ENCODE assay signal across 28 mouse cellular contexts in the genomic region with DNA sequence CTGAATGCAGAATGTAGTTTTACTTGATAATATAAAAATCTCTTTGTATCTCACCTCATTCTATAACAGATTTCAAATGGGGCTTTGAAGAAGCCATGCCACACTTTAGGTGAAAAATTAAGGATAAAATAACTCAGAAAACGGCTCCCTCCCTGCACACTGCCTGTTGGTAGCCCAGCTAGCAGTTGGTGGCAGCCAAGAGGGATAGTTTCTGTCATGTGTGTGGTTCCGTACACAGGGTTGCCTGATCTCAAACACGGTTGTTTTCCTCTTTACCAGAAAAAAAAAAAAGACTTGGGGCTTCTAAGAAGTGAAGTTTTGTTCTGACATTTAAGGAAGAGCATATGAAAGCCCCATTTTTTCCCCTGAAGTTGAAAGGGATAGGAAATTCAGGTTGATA.
DNase-seq lines count a peak whose midpoint lies in the region; ATAC-seq and TF ChIP-seq lines count a peak whose summit lies in the region.
"Had no signal": no experiment of that assay in that cellular context is flagged by ENCODE, and none has a peak within 500 bp of the region (broad histone marks: within the 10 kb centered on the region; RNA-seq: fewer than 3 reads in every experiment).

No protein-coding gene starts in this region.

- no peak overlapping the region for H3K4me3 ChIP-seq in forebrain, embryonic 13.5 days
- no peak overlapping the region for H3K4me3 ChIP-seq in forebrain, postnatal 0 days (ENCODE audit: low read depth, low read length)
- H3K4me3 ChIP-seq in hindbrain, embryonic 16.5 days (ENCODE audit: low read length) = no peak overlapping the region
- no peak overlapping the region for H3K4me3 ChIP-seq in hindbrain, embryonic 11.5 days (ENCODE audit: low read depth, low read length)
- H3K4me3 ChIP-seq in liver, embryonic 12.5 days = no peak overlapping the region
- H3K4me3 ChIP-seq: embryonic facial prominence, embryonic 12.5 days; heart, adult 2 months; heart, embryonic 12.5 days; limb, embryonic 10.5 days; limb, embryonic 15.5 days; myocyte; neural tube, embryonic 12.5 days had no signal

- TF ChIP-seq CTCF in forebrain, postnatal 0 days (IDR thresholded peaks at IDR 0.05; ENCODE audit: low read depth) = no peak; the same call in 1 of the 2 replicates

- H3K9me3 ChIP-seq in forebrain, embryonic 13.5 days (replicated peaks) = no peaks in the 10 kb centered on the region
- H3K9me3 ChIP-seq in forebrain, postnatal 0 days (ENCODE audit: low read length) = no peaks in the 10 kb centered on the region
- H3K9me3 ChIP-seq in hindbrain, embryonic 16.5 days (ENCODE audit: control insufficient read depth, low read length) = no peaks in the 10 kb centered on the region
- H3K9me3 ChIP-seq in hindbrain, embryonic 11.5 days (ENCODE audit: control insufficient read depth, low read length) = no peaks in the 10 kb centered on the region
- no peaks in the 10 kb centered on the region for H3K9me3 ChIP-seq in liver, embryonic 12.5 days (replicated peaks)
- H3K9me3 ChIP-seq: embryonic facial prominence, embryonic 12.5 days; heart, embryonic 12.5 days; limb, embryonic 10.5 days; limb, embryonic 15.5 days; neural tube, embryonic 12.5 days had no signal

- H3K27me3 ChIP-seq in forebrain, embryonic 13.5 days = no peaks in the 10 kb centered on the region
- H3K27me3 ChIP-seq in forebrain, postnatal 0 days (ENCODE audit: insufficient read depth, low read length) = no peaks in the 10 kb centered on the region; the same call in 1 of the 2 replicates
- H3K27me3 ChIP-seq in hindbrain, embryonic 16.5 days (replicated peaks; ENCODE audit: control insufficient read depth, insufficient read depth, low read length) = no peaks in the 10 kb centered on the region
- no peaks in the 10 kb centered on the region for H3K27me3 ChIP-seq in hindbrain, embryonic 11.5 days (ENCODE audit: control insufficient read depth, insufficient read depth, low read length)
- no peaks in the 10 kb centered on the region for H3K27me3 ChIP-seq in liver, embryonic 12.5 days (replicated peaks)
- H3K27me3 ChIP-seq: CH12.LX; heart, embryonic 12.5 days; neural tube, embryonic 12.5 days had no signal

- WGBS in forebrain, embryonic 13.5 days = 42% methylated on average over 3 of the region's 3 CpGs
- 36% methylated on average over 3 of the region's 3 CpGs for WGBS in forebrain, postnatal 0 days
- WGBS in hindbrain, embryonic 16.5 days = 40% methylated on average over 3 of the region's 3 CpGs
- WGBS in hindbrain, embryonic 11.5 days = 54% methylated on average over 3 of the region's 3 CpGs
- WGBS in liver, embryonic 12.5 days (ENCODE audit: insufficient replicate concordance) = 51% methylated on average over 3 of the region's 3 CpGs

- peak; percentile 16 for DNase-seq in cerebellum, adult 11 months
- DNase-seq in cerebellum, adult 8-10 months = no peak
- no peak for DNase-seq in forebrain, postnatal 0 days
- DNase-seq in hindbrain, embryonic 11.5 days (ENCODE audit: low spot score) = no peak
- peak; percentile 61 for DNase-seq in brain, adult 2 months (ENCODE audit: low read depth, low spot score)
- DNase-seq: embryo, embryonic 11 days; heart, adult 2 months; heart, postnatal 4 days; kidney, adult 9 months; kidney, postnatal 10 days; layer of hippocampus, adult 9-11 months; lung, adult 2 months; lung, postnatal 10 days; right cerebral cortex, postnatal 14 days had no signal

- H3K9ac ChIP-seq in forebrain, embryonic 13.5 days = no peak overlapping the region
- no peak overlapping the region for H3K9ac ChIP-seq in forebrain, postnatal 0 days
- no peak overlapping the region for H3K9ac ChIP-seq in hindbrain, embryonic 16.5 days (ENCODE audit: low read depth, low read length)
- H3K9ac ChIP-seq in hindbrain, embryonic 11.5 days (ENCODE audit: low read depth, low read length) = no peak overlapping the region
- no peak overlapping the region for H3K9ac ChIP-seq in liver, embryonic 12.5 days
- H3K9ac ChIP-seq: embryonic facial prominence, embryonic 12.5 days; heart, embryonic 12.5 days; limb, embryonic 15.5 days; liver, embryonic 14.5 days; neural tube, embryonic 12.5 days had no signal

- no peak for ATAC-seq in forebrain, embryonic 13.5 days
- ATAC-seq in forebrain, postnatal 0 days = no peak
- ATAC-seq in hindbrain, embryonic 16.5 days = no peak
- ATAC-seq in hindbrain, embryonic 11.5 days (ENCODE audit: low FRiP score) = no peak
- no peak for ATAC-seq in liver, embryonic 12.5 days
- ATAC-seq: activated CD4-positive, CD25-positive, alpha-beta regulatory T cell, adult 4 months; intestine, postnatal 0 days had no signal

- no peak overlapping the region for H3K4me2 ChIP-seq in forebrain, embryonic 13.5 days
- no peak overlapping the region for H3K4me2 ChIP-seq in forebrain, postnatal 0 days (ENCODE audit: low read depth)
- H3K4me2 ChIP-seq in hindbrain, embryonic 16.5 days (ENCODE audit: low read length) = no peak overlapping the region
- no peak overlapping the region for H3K4me2 ChIP-seq in hindbrain, embryonic 11.5 days (replicated peaks; ENCODE audit: low read depth, low read length)
- no peak overlapping the region for H3K4me2 ChIP-seq in liver, embryonic 12.5 days
- H3K4me2 ChIP-seq: embryonic facial prominence, embryonic 12.5 days; heart, embryonic 12.5 days; limb, embryonic 15.5 days had no signal

- peaks cover 61% of the 10 kb centered on the region for H3K4me1 ChIP-seq in forebrain, embryonic 13.5 days
- H3K4me1 ChIP-seq in forebrain, postnatal 0 days (ENCODE audit: insufficient read depth) = peaks cover 25% of the 10 kb centered on the region
- peaks cover 45% of the 10 kb centered on the region for H3K4me1 ChIP-seq in hindbrain, embryonic 16.5 days (ENCODE audit: control insufficient read depth, insufficient read depth, low read depth, low read length)
- peaks cover 5% of the 10 kb centered on the region; the same call in 1 of the 2 replicates for H3K4me1 ChIP-seq in hindbrain, embryonic 11.5 days (replicated peaks; ENCODE audit: control insufficient read depth, insufficient read depth, low read length)
- peaks cover 5% of the 10 kb centered on the region for H3K4me1 ChIP-seq in liver, embryonic 12.5 days

- no peaks in the 10 kb centered on the region for H3K36me3 ChIP-seq in forebrain, embryonic 13.5 days (ENCODE audit: poor library complexity, severe bottlenecking)
- no peaks in the 10 kb centered on the region for H3K36me3 ChIP-seq in forebrain, postnatal 0 days (ENCODE audit: insufficient read depth)
- no peaks in the 10 kb centered on the region for H3K36me3 ChIP-seq in hindbrain, embryonic 16.5 days (ENCODE audit: control insufficient read depth, insufficient read depth, low read length)
- H3K36me3 ChIP-seq in hindbrain, embryonic 11.5 days (ENCODE audit: control insufficient read depth, insufficient read depth, low read length) = no peaks in the 10 kb centered on the region
- no peaks in the 10 kb centered on the region for H3K36me3 ChIP-seq in liver, embryonic 12.5 days
- H3K36me3 ChIP-seq: embryonic facial prominence, embryonic 12.5 days; heart, embryonic 12.5 days; limb, embryonic 10.5 days; limb, embryonic 15.5 days; neural tube, embryonic 12.5 days had no signal

- H3K27ac ChIP-seq in forebrain, embryonic 13.5 days = peak overlapping the region; percentile 83; the same call in 1 of the 2 replicates
- H3K27ac ChIP-seq in forebrain, postnatal 0 days (ENCODE audit: low read depth, low read length) = no peak overlapping the region
- H3K27ac ChIP-seq in hindbrain, embryonic 16.5 days (ENCODE audit: low read depth, low read length) = peak overlapping the region; percentile 70; the same call in 1 of the 2 replicates
- no peak overlapping the region for H3K27ac ChIP-seq in hindbrain, embryonic 11.5 days (ENCODE audit: low read depth, low read length)
- H3K27ac ChIP-seq in liver, embryonic 12.5 days = no peak overlapping the region
- H3K27ac ChIP-seq: embryonic facial prominence, embryonic 12.5 days; heart, adult 2 months; limb, embryonic 15.5 days; liver, embryonic 14.5 days; macrophage; neural tube, embryonic 12.5 days had no signal

Comparison
In these comparisons a context has a peak if more than half of its experiments do, and no peak if none do; other contexts are left out.
1. DNase-seq: peak in cerebellum, adult 11 months (single experiment) and brain, adult 2 months (single experiment); none in cerebellum, adult 8-10 months (single experiment), forebrain, postnatal 0 days (single experiment) and hindbrain, embryonic 11.5 days (single experiment).
2. H3K27ac ChIP-seq: peak in forebrain, embryonic 13.5 days (single experiment) and hindbrain, embryonic 16.5 days (single experiment); none in forebrain, postnatal 0 days (single experiment), hindbrain, embryonic 11.5 days (single experiment) and liver, embryonic 12.5 days (single experiment).